Mouse (Mus musculus): Measurements from ENCODE around the gene Enox1. TPM values are rescaled to one million over a fixed set of nuclear protein-coding genes. Genes with fewer than 3 reads are reported as not detected.

Gene Enox1
- total and polyA plus RNA-seq, 3 experiments: not detected

DNA sequence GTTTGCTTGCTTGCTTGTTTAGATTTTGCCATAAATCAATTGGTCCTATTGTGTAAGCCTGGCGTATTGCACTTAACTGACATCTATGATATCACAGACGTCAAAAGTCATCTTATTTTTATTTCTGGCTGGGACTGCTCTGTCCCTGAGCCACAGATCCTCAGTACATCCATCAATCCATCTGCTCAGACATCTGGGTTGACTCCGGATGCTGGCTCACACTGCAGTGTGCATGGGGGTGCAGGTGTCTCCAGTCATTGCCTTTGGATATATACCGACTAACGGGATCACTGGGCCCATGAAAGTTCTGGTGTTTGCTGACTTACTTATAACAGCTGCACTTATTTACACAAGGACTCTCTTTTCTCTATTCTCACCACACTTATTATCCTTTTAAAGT, 419.8 kb downstream of the Enox1 start:
- in situ Hi-C loops (cut with MboI; ENCODE audit: low pct_ligation_motif_present, low pct_unique_long_range_greater_than_20kb, low sequenced_read_pairs): no loop called here
- dilution Hi-C loops (cut with MboI; ENCODE audit: extremely low pct_ligation_motif_present, extremely low pct_unique_long_range_greater_than_20kb, low sequenced_read_pairs): no loop called here
- H3K27me3 ChIP-seq (replicated peaks): no peaks in the 10 kb centered on the region
- no peak overlapping the region for H3K4me2 ChIP-seq (ENCODE audit: insufficient read depth, low read depth, poor library complexity, severe bottlenecking)
- TF ChIP-seq MYC (IDR thresholded peaks at IDR 0.05; ENCODE audit: low read depth, low read length) (no peak), HCFC1 (IDR thresholded peaks at IDR 0.05; ENCODE audit: low read depth, low read length) (no peak), POLR2AphosphoS2 (IDR thresholded peaks at IDR 0.05; ENCODE audit: low read depth, low read length) (no peak), ETS1 (conservative IDR thresholded peaks at IDR 0.05; ENCODE audit: low read depth, low read length) (no peak), CTCF (conservative IDR thresholded peaks at IDR 0.05 in 1 of 2, IDR thresholded peaks at IDR 0.05 in 1 of 2; ENCODE audit: low read depth in 2 of 2, low read length in 2 of 2) (no peak), UBTF (IDR thresholded peaks at IDR 0.05; ENCODE audit: low read depth, low read length) (no peak), EP300 (IDR thresholded peaks at IDR 0.05; ENCODE audit: low read length) (no peak), ZKSCAN1 (IDR thresholded peaks at IDR 0.05; ENCODE audit: borderline replicate concordance, low read depth, low read length) (no peak), MEF2A (IDR thresholded peaks at IDR 0.05; ENCODE audit: borderline replicate concordance, low read depth, low read length) (no peak), USF1 (IDR thresholded peaks at IDR 0.05; ENCODE audit: low read depth, low read length) (no peak), TBP (conservative IDR thresholded peaks at IDR 0.05; ENCODE audit: low read depth, low read length) (no peak), POLR2A (IDR thresholded peaks at IDR 0.05; ENCODE audit: low read depth, low read length) (no peak), JUND (conservative IDR thresholded peaks at IDR 0.05; ENCODE audit: low read depth, low read length) (no peak)
- no peak for DNase-seq (ENCODE audit: extremely low read depth)
- no peak overlapping the region for H3K9ac ChIP-seq (ENCODE audit: insufficient read depth, low read depth)
- no peak overlapping the region for H3K4me3 ChIP-seq (replicated peaks in 1 of 3; ENCODE audit: low read depth in 2 of 3, low read length in 2 of 3, poor library complexity in 1 of 3)
- peaks cover 80% of the 10 kb centered on the region for H3K9me3 ChIP-seq (replicated peaks; ENCODE audit: low read length)
- H3K27ac ChIP-seq (ENCODE audit: insufficient read depth, low read depth): no peak overlapping the region
- H3K79me2 ChIP-seq (replicated peaks; ENCODE audit: control insufficient read depth, extremely low read depth, insufficient read depth, poor library complexity, severe bottlenecking): no peaks in the 10 kb centered on the region
- no peaks in the 10 kb centered on the region for H3K4me1 ChIP-seq (ENCODE audit: control insufficient read depth in 1 of 2, insufficient read depth in 2 of 2)
- H3K36me3 ChIP-seq (replicated peaks in 1 of 2; ENCODE audit: control insufficient read depth in 1 of 2, insufficient read depth in 1 of 2, low read length in 1 of 2): no peaks in the 10 kb centered on the region

DNA sequence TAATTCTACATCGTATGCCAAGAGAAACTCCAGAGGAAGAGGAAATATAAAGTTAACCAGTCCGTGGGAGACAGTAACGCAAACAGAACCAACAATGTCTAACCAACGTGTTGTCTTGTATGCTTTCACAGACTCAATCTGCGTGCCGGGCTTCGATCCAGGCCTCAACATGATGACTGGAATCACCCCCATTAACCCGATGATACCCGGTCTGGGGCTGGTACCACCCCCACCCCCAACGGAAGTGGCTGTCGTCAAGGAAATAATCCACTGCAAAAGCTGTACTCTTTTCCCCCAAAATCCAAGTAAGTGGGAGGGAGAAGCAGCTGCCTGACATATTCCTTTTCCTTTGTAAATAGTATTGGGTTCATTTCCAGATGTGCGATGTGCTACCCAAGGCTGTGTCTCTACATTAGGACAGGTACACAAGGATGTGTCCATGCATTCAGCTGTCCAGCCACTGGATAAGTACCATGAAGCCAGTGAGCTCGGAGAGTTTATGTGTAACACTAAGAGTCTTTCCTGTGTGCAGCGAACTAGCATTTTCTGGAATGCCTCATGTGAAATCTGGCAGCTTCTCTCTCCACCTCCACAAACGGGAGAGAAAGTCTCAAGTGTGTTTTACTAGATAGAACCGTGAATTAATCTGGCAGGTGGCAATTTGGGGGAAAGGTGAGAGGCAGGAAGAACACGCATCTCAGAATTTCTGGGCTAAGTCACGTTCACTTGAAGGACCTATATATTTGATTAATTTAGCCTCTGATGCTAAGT, 421.1 kb downstream of the Enox1 start:
- Histone ChIP-seq H3K36me3 (replicated peaks in 1 of 2; ENCODE audit: control insufficient read depth in 1 of 2, insufficient read depth in 1 of 2, low read length in 1 of 2) (no peaks in the 10 kb centered on the region), H3K9ac (ENCODE audit: insufficient read depth, low read depth) (no peak overlapping the region), H3K4me1 (ENCODE audit: control insufficient read depth in 1 of 2, insufficient read depth in 2 of 2) (no peaks in the 10 kb centered on the region), H3K9me3 (replicated peaks; ENCODE audit: low read length) (peaks cover 78% of the 10 kb centered on the region), H3K79me2 (replicated peaks; ENCODE audit: control insufficient read depth, extremely low read depth, insufficient read depth, poor library complexity, severe bottlenecking) (no peaks in the 10 kb centered on the region), H3K4me2 (ENCODE audit: insufficient read depth, low read depth, poor library complexity, severe bottlenecking) (no peak overlapping the region), H3K27ac (ENCODE audit: insufficient read depth, low read depth) (no peak overlapping the region), H3K27me3 (replicated peaks) (no peaks in the 10 kb centered on the region), H3K4me3 (replicated peaks in 1 of 3; ENCODE audit: low read depth in 2 of 3, low read length in 2 of 3, poor library complexity in 1 of 3) (no peak overlapping the region)
- no peak for DNase-seq (ENCODE audit: extremely low read depth)
- dilution Hi-C loops (cut with MboI; ENCODE audit: extremely low pct_ligation_motif_present, extremely low pct_unique_long_range_greater_than_20kb, low sequenced_read_pairs) (no loop called here), in situ Hi-C loops (cut with MboI; ENCODE audit: low pct_ligation_motif_present, low pct_unique_long_range_greater_than_20kb, low sequenced_read_pairs) (no loop called here)
- no peak for TF ChIP-seq IRF4 (IDR thresholded peaks at IDR 0.05; ENCODE audit: low read depth, low read length)
- TF ChIP-seq JUN (IDR thresholded peaks at IDR 0.05; ENCODE audit: insufficient read depth, low read depth, low read length): no peak
- no peak for TF ChIP-seq ZC3H11A (IDR thresholded peaks at IDR 0.05; ENCODE audit: low read depth, low read length)
- TF ChIP-seq GABPA (IDR thresholded peaks at IDR 0.05; ENCODE audit: insufficient replicate concordance, low read depth, low read length): no peak
- no peak for TF ChIP-seq RCOR1 (conservative IDR thresholded peaks at IDR 0.05; ENCODE audit: low read depth, low read length)
- no peak for TF ChIP-seq BHLHE40 (IDR thresholded peaks at IDR 0.05; ENCODE audit: low read depth, low read length)
- no peak for TF ChIP-seq JUND (conservative IDR thresholded peaks at IDR 0.05; ENCODE audit: low read depth, low read length)
- TF ChIP-seq UBTF (IDR thresholded peaks at IDR 0.05; ENCODE audit: low read depth, low read length): no peak
- TF ChIP-seq MAZ (IDR thresholded peaks at IDR 0.05; ENCODE audit: low read depth, low read length): no peak
